Comparison of ENCODE assay signal across 11 mouse cellular contexts in genomic region chr11:116819932-116820593, GRCm38 (mm10). TPM values are rescaled to one million over a fixed set of nuclear protein-coding genes. Genes with fewer than 3 reads are reported as not detected.
DNase-seq lines count a peak whose midpoint lies in the region; ATAC-seq and TF ChIP-seq lines count a peak whose summit lies in the region.
"Had no signal": no experiment of that assay in that cellular context is flagged by ENCODE, and none has a peak within 500 bp of the region (broad histone marks: within the 10 kb centered on the region; RNA-seq: fewer than 3 reads in every experiment).

No protein-coding gene starts in this region.

- H3K27me3 ChIP-seq in heart, adult 2 months (ENCODE audit: control insufficient read depth, insufficient read depth, low read length): no peaks in the 10 kb centered on the region
- no peaks in the 10 kb centered on the region for H3K27me3 ChIP-seq in heart, postnatal 0 days (ENCODE audit: control insufficient read depth, insufficient read depth, low read length)
- H3K27me3 ChIP-seq: limb, embryonic 13.5 days had no signal

- DNase-seq in heart, adult 2 months: no peak
- DNase-seq in heart, adult 8-10 months (ENCODE audit: low spot score): no peak
- peak; percentile 51 for DNase-seq in 3T3-L1 (ENCODE audit: low read depth, low spot score)
- DNase-seq in adipocyte (ENCODE audit: low spot score): peak; percentile 63
- no peak for DNase-seq in heart, postnatal 0 days (ENCODE audit: low spot score)
- DNase-seq in c-Kit-positive CD71-positive TER-119-positive erythroid progenitor cells, embryonic 14.5 days (ENCODE audit: low spot score): no peak
- no peak for DNase-seq in spleen, postnatal 4 days (ENCODE audit: low spot score in 2 of 2)
- DNase-seq in adrenal gland, postnatal 4 days (ENCODE audit: low spot score in 2 of 2): no peak
- DNase-seq: kidney, adult 9 months had no signal

- H3K4me2 ChIP-seq in heart, postnatal 0 days (ENCODE audit: low read depth, low read length): no peak overlapping the region
- H3K4me2 ChIP-seq: limb, embryonic 13.5 days had no signal

- intact Hi-C loops in heart, adult 2 months (cut with DNase I): loop anchor here (10.0 kb wide), 1 partner anchor 325 kb away; the partner anchor contains the start of gene Prpsap1

- WGBS in heart, adult 2 months: 49% methylated on average over 5 of the region's 5 CpGs
- 59% methylated on average over 5 of the region's 5 CpGs for WGBS in heart, postnatal 0 days

- H3K27ac ChIP-seq in heart, adult 2 months: peak overlapping the region; percentile 79
- peak overlapping the region; percentile 81 for H3K27ac ChIP-seq in heart, postnatal 0 days (ENCODE audit: low read depth)
- H3K27ac ChIP-seq: macrophage had no signal

- no peaks in the 10 kb centered on the region for H3K36me3 ChIP-seq in heart, adult 2 months (ENCODE audit: control insufficient read depth, insufficient read depth, low read length)
- no peaks in the 10 kb centered on the region for H3K36me3 ChIP-seq in heart, postnatal 0 days (replicated peaks; ENCODE audit: control insufficient read depth, insufficient read depth, low read length)
- H3K36me3 ChIP-seq: limb, embryonic 13.5 days had no signal

- TF ChIP-seq POLR2A in heart, adult 2 months (IDR thresholded peaks at IDR 0.05; ENCODE audit: insufficient read depth, low read depth, low read length): no peak

- no peak for TF ChIP-seq CTCF in heart, adult 2 months (IDR thresholded peaks at IDR 0.05)
- TF ChIP-seq CTCF in heart, postnatal 0 days (IDR thresholded peaks at IDR 0.05; ENCODE audit: low read depth): no peak

- H3K9me3 ChIP-seq in heart, postnatal 0 days (replicated peaks; ENCODE audit: control insufficient read depth, low read length): no peaks in the 10 kb centered on the region
- H3K9me3 ChIP-seq: limb, embryonic 13.5 days had no signal

- H3K79me2 ChIP-seq in heart, adult 2 months (replicated peaks; ENCODE audit: control insufficient read depth, insufficient read depth, low read length): peaks cover 2% of the 10 kb centered on the region

- H3K4me3 ChIP-seq in heart, adult 2 months: no peak overlapping the region
- no peak overlapping the region for H3K4me3 ChIP-seq in heart, postnatal 0 days (ENCODE audit: low read depth, low read length)
- H3K4me3 ChIP-seq: limb, embryonic 13.5 days had no signal

- no peak for TF ChIP-seq EP300 in heart, adult 2 months (IDR thresholded peaks at IDR 0.05; ENCODE audit: insufficient read depth, low read depth, low read length)
- TF ChIP-seq EP300 in heart, postnatal 0 days (IDR thresholded peaks at IDR 0.05; ENCODE audit: low read depth): no peak

- peaks cover 30% of the 10 kb centered on the region for H3K4me1 ChIP-seq in heart, adult 2 months (ENCODE audit: control insufficient read depth, insufficient read depth, low read length)
- H3K4me1 ChIP-seq in heart, postnatal 0 days (ENCODE audit: control insufficient read depth, insufficient read depth): peaks cover 41% of the 10 kb centered on the region

- ATAC-seq in heart, postnatal 0 days (ENCODE audit: insufficient read depth, low read depth): no peak

- H3K9ac ChIP-seq in heart, adult 2 months (ENCODE audit: low read depth, low read length): no peak overlapping the region
- no peak overlapping the region for H3K9ac ChIP-seq in heart, postnatal 0 days (replicated peaks; ENCODE audit: low read depth, low read length)
- H3K9ac ChIP-seq: limb, embryonic 13.5 days had no signal

RNA-seq across cellular contexts. Expression of gene Mxra7, which starts 7.8 kb away (rescaled TPM):
- total RNA-seq in heart, adult 2 months (2021): 10 to 100 TPM; 15.1 to 19.4 TPM
- 10.4 and 15.6 TPM in 2 replicates for polyA plus RNA-seq in heart, adult 2 months (2012; rRNA removed)
- 10 to 100 TPM; 14.2 to 20.8 (median 18.2) TPM for total RNA-seq in heart, adult 8-10 months (2022)
- 6.3 and 17.9 TPM in 2 replicates for total RNA-seq in heart, postnatal 0 days (2014; rRNA removed; ENCODE audit: low replicate concordance)
- polyA plus RNA-seq in heart, postnatal 0 days (2015; fragmentation: Nextera tagmentation; extraction: Ambion mirVana): 20.0 and 21.7 TPM in 2 replicates
- total RNA-seq in adrenal gland, postnatal 4 days (2021): 10 to 100 TPM; 53.5 to 64.9 TPM
- polyA plus RNA-seq: macrophage had no signal

RNA-seq across cellular contexts. Expression of gene Mettl23, which starts 23.0 kb away (rescaled TPM):
- total RNA-seq in heart, adult 2 months (2021): 10 to 100 TPM; 38.3 to 40.5 TPM
- polyA plus RNA-seq in heart, adult 2 months (2012; rRNA removed): 34.3 and 59.4 TPM in 2 replicates
- total RNA-seq in heart, adult 8-10 months (2022): 10 to 100 TPM; 36.9 to 38.6 (median 38.1) TPM
- 39.2 and 63.2 TPM in 2 replicates for total RNA-seq in heart, postnatal 0 days (2014; rRNA removed; ENCODE audit: low replicate concordance)
- 77.1 and 77.6 TPM in 2 replicates for polyA plus RNA-seq in heart, postnatal 0 days (2015; fragmentation: Nextera tagmentation; extraction: Ambion mirVana)
- 10 to 100 TPM; 34.1 to 34.2 TPM for total RNA-seq in adrenal gland, postnatal 4 days (2021)

RNA-seq across cellular contexts. Expression of gene Jmjd6, which starts 23.2 kb away (rescaled TPM):
- total RNA-seq in heart, adult 2 months (2021): 10 to 100 TPM; 34.1 to 37.4 TPM
- 14.6 and 20.9 TPM in 2 replicates for polyA plus RNA-seq in heart, adult 2 months (2012; rRNA removed)
- 10 to 100 TPM; 28.5 to 39.4 (median 35.9) TPM for total RNA-seq in heart, adult 8-10 months (2022)
- total RNA-seq in heart, postnatal 0 days (2014; rRNA removed; ENCODE audit: low replicate concordance): 24.8 and 29.6 TPM in 2 replicates
- 35.3 and 43.1 TPM in 2 replicates for polyA plus RNA-seq in heart, postnatal 0 days (2015; fragmentation: Nextera tagmentation; extraction: Ambion mirVana)
- total RNA-seq in adrenal gland, postnatal 4 days (2021): 10 to 100 TPM; 38.6 to 39.2 TPM

RNA-seq across cellular contexts. Expression of gene Mfsd11, which starts 32.2 kb away (rescaled TPM):
- 10 to 100 TPM; 29.9 to 33.5 TPM for total RNA-seq in heart, adult 2 months (2021)
- 23.8 and 27.9 TPM in 2 replicates for polyA plus RNA-seq in heart, adult 2 months (2012; rRNA removed)
- total RNA-seq in heart, adult 8-10 months (2022): 10 to 100 TPM; 27.3 to 33.6 (median 29.7) TPM
- total RNA-seq in heart, postnatal 0 days (2014; rRNA removed; ENCODE audit: low replicate concordance): 23.2 and 46.3 TPM in 2 replicates
- polyA plus RNA-seq in heart, postnatal 0 days (2015; fragmentation: Nextera tagmentation; extraction: Ambion mirVana): 44.5 and 49.7 TPM in 2 replicates
- 10 to 100 TPM; 40.9 to 43.9 TPM for total RNA-seq in adrenal gland, postnatal 4 days (2021)

RNA-seq across cellular contexts. Expression of gene Srsf2, which starts 32.8 kb away (rescaled TPM):
- total RNA-seq in heart, adult 2 months (2021): 100 to 1,000 TPM in 1 of 2 experiments, 10 to 100 TPM in 1; 91.4 to 104 TPM
- polyA plus RNA-seq in heart, adult 2 months (2012; rRNA removed): 158 and 165 TPM in 2 replicates
- total RNA-seq in heart, adult 8-10 months (2022): 100 to 1,000 TPM in 2 of 4 experiments, 10 to 100 TPM in 2; 85.5 to 126 (median 103) TPM
- 157 and 211 TPM in 2 replicates for total RNA-seq in heart, postnatal 0 days (2014; rRNA removed; ENCODE audit: low replicate concordance)
- polyA plus RNA-seq in heart, postnatal 0 days (2015; fragmentation: Nextera tagmentation; extraction: Ambion mirVana): 349 and 359 TPM in 2 replicates
- total RNA-seq in adrenal gland, postnatal 4 days (2021): 100 to 1,000 TPM; 336 to 337 TPM

Comparison
In these comparisons a context has a peak if more than half of its experiments do, and no peak if none do; other contexts are left out.
1. DNase-seq: peak in 3T3-L1 (single experiment) and adipocyte (single experiment); none in heart, adult 2 months (0 of 2), heart, adult 8-10 months (single experiment), heart, postnatal 0 days (single experiment), c-Kit-positive CD71-positive TER-119-positive erythroid progenitor cells, embryonic 14.5 days (single experiment), spleen, postnatal 4 days (0 of 2) and adrenal gland, postnatal 4 days (0 of 2).